Mouse (Mus musculus): Measurements from ENCODE around the gene Usp40. TPM values are rescaled to one million over a fixed set of nuclear protein-coding genes. Genes with fewer than 3 reads are reported as not detected.
A peak's percentile ranks its signal among the peaks of the same experiment; 100 is the strongest.

Usp40 gene
- polyA plus RNA-seq, 1 experiment from 2014 or later = 32.8 TPM

DNA sequence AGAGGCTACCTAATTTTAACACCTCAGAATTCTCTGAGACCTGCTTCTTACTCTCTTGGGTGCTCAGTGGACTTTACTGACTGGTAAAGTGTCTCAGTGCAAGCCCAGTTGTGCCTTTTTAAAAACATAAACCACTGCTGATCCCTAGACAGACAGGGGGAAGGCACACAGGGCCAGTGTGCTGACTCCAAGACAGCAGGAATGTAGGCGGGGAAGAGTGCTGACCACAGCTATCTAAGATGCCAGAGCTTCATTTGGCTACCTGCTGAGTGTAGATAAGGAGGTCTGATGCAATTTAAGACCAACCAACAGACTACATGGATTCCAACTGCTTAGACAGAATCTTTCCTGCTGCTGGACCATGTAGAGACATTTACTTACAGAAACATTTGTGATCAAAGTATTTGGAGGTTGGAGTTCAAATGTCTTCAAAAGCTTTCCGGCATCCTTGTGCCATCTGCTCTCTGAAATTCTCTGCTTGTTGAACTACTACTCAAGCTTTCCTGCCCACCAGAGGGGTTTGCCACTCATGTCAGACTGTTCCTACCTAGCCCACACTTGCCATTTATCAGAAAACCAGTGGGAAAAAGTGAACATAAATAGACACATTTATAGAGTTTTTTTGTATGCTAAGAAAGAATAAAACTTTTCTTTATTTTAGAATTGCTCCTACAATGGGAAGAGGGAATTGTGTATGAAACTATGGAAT is 46.7 kb downstream of the Usp40 start:
- Histone ChIP-seq H3K4me2 (ENCODE audit: low read length) (no peak overlapping the region), H3K9me3 (ENCODE audit: control insufficient read depth, low read length) (no peaks in the 10 kb centered on the region), H3K9ac (ENCODE audit: low read length) (no peak overlapping the region), H3K36me3 (ENCODE audit: control insufficient read depth, insufficient read depth, low read length) (peaks cover 90% of the 10 kb centered on the region), H3K4me3 (ENCODE audit: control insufficient read depth in 1 of 2, insufficient read depth in 1 of 2, low read depth in 1 of 2, low read length in 2 of 2) (no peak overlapping the region), H3K27ac (replicated peaks in 1 of 2; ENCODE audit: control insufficient read depth in 1 of 2, insufficient read depth in 1 of 2, low read depth in 2 of 2, low read length in 2 of 2) (no peak overlapping the region), H3K4me1 (ENCODE audit: control insufficient read depth in 2 of 2, insufficient read depth in 2 of 2, low read length in 2 of 2) (peaks cover 0 to 10% of the 10 kb centered on the region in 2 experiments; a peak in 1 of 4 replicates), H3K27me3 (ENCODE audit: control insufficient read depth, insufficient read depth, low read length) (no peaks in the 10 kb centered on the region)
- ATAC-seq (ENCODE audit: insufficient number of reproducible peaks, insufficient read depth, low FRiP score, low read depth) = no peak
- WGBS = 51% methylated on average over 2 of the region's 2 CpGs

GRCm38 (mm10) chr1:87960752-87961151 is 47.6 kb downstream of the Usp40 start:
- Histone ChIP-seq H3K36me3 (ENCODE audit: control insufficient read depth, insufficient read depth, low read length) (peaks cover 90% of the 10 kb centered on the region), H3K4me3 (ENCODE audit: control insufficient read depth in 1 of 2, insufficient read depth in 1 of 2, low read depth in 1 of 2, low read length in 2 of 2) (no peak overlapping the region), H3K4me1 (ENCODE audit: control insufficient read depth in 2 of 2, insufficient read depth in 2 of 2, low read length in 2 of 2) (peaks cover 0 to 10% of the 10 kb centered on the region in 2 experiments; a peak in 1 of 4 replicates), H3K9me3 (ENCODE audit: control insufficient read depth, low read length) (no peaks in the 10 kb centered on the region), H3K27me3 (ENCODE audit: control insufficient read depth, insufficient read depth, low read length) (no peaks in the 10 kb centered on the region), H3K9ac (ENCODE audit: low read length) (no peak overlapping the region), H3K4me2 (ENCODE audit: low read length) (no peak overlapping the region), H3K27ac (replicated peaks in 1 of 2; ENCODE audit: control insufficient read depth in 1 of 2, insufficient read depth in 1 of 2, low read depth in 2 of 2, low read length in 2 of 2) (no peak overlapping the region)
- no peak for ATAC-seq (ENCODE audit: insufficient number of reproducible peaks, insufficient read depth, low FRiP score, low read depth)
- 87% methylated on average over 4 of the region's 4 CpGs for WGBS

GRCm38 (mm10) chr1:87959998-87960431 is 48.3 kb downstream of the Usp40 start:
- ATAC-seq (ENCODE audit: insufficient number of reproducible peaks, insufficient read depth, low FRiP score, low read depth) = no peak
- Histone ChIP-seq H3K27me3 (ENCODE audit: control insufficient read depth, insufficient read depth, low read length) (no peaks in the 10 kb centered on the region), H3K9ac (ENCODE audit: low read length) (no peak overlapping the region), H3K4me3 (ENCODE audit: control insufficient read depth in 1 of 2, insufficient read depth in 1 of 2, low read depth in 1 of 2, low read length in 2 of 2) (no peak overlapping the region), H3K4me2 (ENCODE audit: low read length) (no peak overlapping the region), H3K4me1 (ENCODE audit: control insufficient read depth in 2 of 2, insufficient read depth in 2 of 2, low read length in 2 of 2) (peaks cover 0 to 10% of the 10 kb centered on the region in 2 experiments; a peak in 1 of 4 replicates), H3K9me3 (ENCODE audit: control insufficient read depth, low read length) (no peaks in the 10 kb centered on the region), H3K36me3 (ENCODE audit: control insufficient read depth, insufficient read depth, low read length) (peaks cover 90% of the 10 kb centered on the region), H3K27ac (replicated peaks in 1 of 2; ENCODE audit: control insufficient read depth in 1 of 2, insufficient read depth in 1 of 2, low read depth in 2 of 2, low read length in 2 of 2) (peak overlapping the region; percentile 4 to 42; a peak in 2 of 4 replicates)
- WGBS = 15% methylated on average over 4 of the region's 4 CpGs

- H3K4me2 ChIP-seq (ENCODE audit: low read length) = no peak overlapping the region
- H3K9ac ChIP-seq (ENCODE audit: low read length) = no peak overlapping the region
- no peaks in the 10 kb centered on the region for H3K27me3 ChIP-seq (ENCODE audit: control insufficient read depth, insufficient read depth, low read length)
- no peaks in the 10 kb centered on the region for H3K9me3 ChIP-seq (ENCODE audit: control insufficient read depth, low read length)
- H3K36me3 ChIP-seq (ENCODE audit: control insufficient read depth, insufficient read depth, low read length) = peaks cover 90% of the 10 kb centered on the region
- H3K4me3 ChIP-seq (ENCODE audit: control insufficient read depth in 1 of 2, insufficient read depth in 1 of 2, low read depth in 1 of 2, low read length in 2 of 2) = no peak overlapping the region
- H3K27ac ChIP-seq (replicated peaks in 1 of 2; ENCODE audit: control insufficient read depth in 1 of 2, insufficient read depth in 1 of 2, low read depth in 2 of 2, low read length in 2 of 2) = no peak overlapping the region
- H3K4me1 ChIP-seq (ENCODE audit: control insufficient read depth in 2 of 2, insufficient read depth in 2 of 2, low read length in 2 of 2) = peaks cover 0 to 10% of the 10 kb centered on the region in 2 experiments; a peak in 1 of 4 replicates
- 70% methylated on average over 4 of the region's 4 CpGs for WGBS
- ATAC-seq (ENCODE audit: insufficient number of reproducible peaks, insufficient read depth, low FRiP score, low read depth) = no peak
These were observed 48.8 kb downstream of the Usp40 start for GRCm38 (mm10) chr1:87959532-87959931.

DNA sequence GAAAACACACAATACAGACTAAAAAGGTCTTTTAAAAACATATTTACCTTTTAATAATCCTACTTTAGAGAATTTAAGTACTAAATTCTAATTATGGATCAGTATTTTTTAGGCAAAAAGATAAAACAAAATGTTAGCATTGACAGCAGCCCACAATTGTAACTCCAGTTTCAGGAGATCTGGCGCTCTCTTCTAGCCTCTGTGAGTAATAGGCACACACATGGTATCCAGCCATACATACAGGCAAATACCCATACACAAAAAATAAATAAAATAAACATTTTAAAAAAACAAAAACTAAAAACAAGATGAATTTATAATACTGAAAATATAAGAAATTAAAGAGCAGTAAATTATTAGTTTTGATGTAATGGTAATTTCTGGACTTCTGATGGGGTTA is 49.4 kb downstream of the Usp40 start:
- no peaks in the 10 kb centered on the region for H3K9me3 ChIP-seq (ENCODE audit: control insufficient read depth, low read length)
- H3K4me1 ChIP-seq (ENCODE audit: control insufficient read depth in 2 of 2, insufficient read depth in 2 of 2, low read length in 2 of 2) = peaks cover 0 to 10% of the 10 kb centered on the region in 2 experiments; a peak in 1 of 4 replicates
- H3K36me3 ChIP-seq (ENCODE audit: control insufficient read depth, insufficient read depth, low read length) = peaks cover 90% of the 10 kb centered on the region
- no peaks in the 10 kb centered on the region for H3K27me3 ChIP-seq (ENCODE audit: control insufficient read depth, insufficient read depth, low read length)
- 96% methylated on average over 1 of the region's 1 CpGs for WGBS
- H3K27ac ChIP-seq (replicated peaks in 1 of 2; ENCODE audit: control insufficient read depth in 1 of 2, insufficient read depth in 1 of 2, low read depth in 2 of 2, low read length in 2 of 2) = no peak overlapping the region
- no peak for ATAC-seq (ENCODE audit: insufficient number of reproducible peaks, insufficient read depth, low FRiP score, low read depth)
- no peak overlapping the region for H3K9ac ChIP-seq (ENCODE audit: low read length)
- H3K4me3 ChIP-seq (ENCODE audit: control insufficient read depth in 1 of 2, insufficient read depth in 1 of 2, low read depth in 1 of 2, low read length in 2 of 2) = no peak overlapping the region
- H3K4me2 ChIP-seq (ENCODE audit: low read length) = no peak overlapping the region

- Histone ChIP-seq H3K27me3 (ENCODE audit: control insufficient read depth, insufficient read depth, low read length) (no peaks in the 10 kb centered on the region), H3K4me1 (ENCODE audit: control insufficient read depth in 2 of 2, insufficient read depth in 2 of 2, low read length in 2 of 2) (peaks cover 2% of the 10 kb centered on the region in 2 experiments; a peak in 1 of 4 replicates), H3K36me3 (ENCODE audit: control insufficient read depth, insufficient read depth, low read length) (peaks cover 99% of the 10 kb centered on the region), H3K9me3 (ENCODE audit: control insufficient read depth, low read length) (no peaks in the 10 kb centered on the region), H3K4me2 (ENCODE audit: low read length) (no peak overlapping the region), H3K27ac (replicated peaks in 1 of 2; ENCODE audit: control insufficient read depth in 1 of 2, insufficient read depth in 1 of 2, low read depth in 2 of 2, low read length in 2 of 2) (no peak overlapping the region), H3K9ac (ENCODE audit: low read length) (no peak overlapping the region), H3K4me3 (ENCODE audit: control insufficient read depth in 1 of 2, insufficient read depth in 1 of 2, low read depth in 1 of 2, low read length in 2 of 2) (no peak overlapping the region)
- no peak for ATAC-seq (ENCODE audit: insufficient number of reproducible peaks, insufficient read depth, low FRiP score, low read depth)
- 83% methylated on average over 3 of the region's 3 CpGs for whole genome bisulfite sequencing
These were observed 55.3 kb downstream of the Usp40 start for GRCm38 (mm10) chr1:87953073-87953472.

- H3K9me3 ChIP-seq (ENCODE audit: control insufficient read depth, low read length) = no peaks in the 10 kb centered on the region
- H3K4me3 ChIP-seq (ENCODE audit: control insufficient read depth in 1 of 2, insufficient read depth in 1 of 2, low read depth in 1 of 2, low read length in 2 of 2) = no peak overlapping the region
- 91% methylated on average over 3 of the region's 3 CpGs for WGBS
- peaks cover 9 to 12% of the 10 kb centered on the region in 2 experiments for H3K4me1 ChIP-seq (ENCODE audit: control insufficient read depth in 2 of 2, insufficient read depth in 2 of 2, low read length in 2 of 2)
- peaks cover 99% of the 10 kb centered on the region for H3K36me3 ChIP-seq (ENCODE audit: control insufficient read depth, insufficient read depth, low read length)
- no peak overlapping the region for H3K9ac ChIP-seq (ENCODE audit: low read length)
- H3K4me2 ChIP-seq (ENCODE audit: low read length) = no peak overlapping the region
- ATAC-seq (ENCODE audit: insufficient number of reproducible peaks, insufficient read depth, low FRiP score, low read depth) = no peak
- no peaks in the 10 kb centered on the region for H3K27me3 ChIP-seq (ENCODE audit: control insufficient read depth, insufficient read depth, low read length)
- H3K27ac ChIP-seq (replicated peaks in 1 of 2; ENCODE audit: control insufficient read depth in 1 of 2, insufficient read depth in 1 of 2, low read depth in 2 of 2, low read length in 2 of 2) = no peak overlapping the region
These were observed 56.7 kb downstream of the Usp40 start for GRCm38 (mm10) chr1:87951641-87952040.

All from heart, embryonic 14.5 days (tissue).